Comparison of ENCODE assay signal across 7 mouse cellular contexts in the genomic region with DNA sequence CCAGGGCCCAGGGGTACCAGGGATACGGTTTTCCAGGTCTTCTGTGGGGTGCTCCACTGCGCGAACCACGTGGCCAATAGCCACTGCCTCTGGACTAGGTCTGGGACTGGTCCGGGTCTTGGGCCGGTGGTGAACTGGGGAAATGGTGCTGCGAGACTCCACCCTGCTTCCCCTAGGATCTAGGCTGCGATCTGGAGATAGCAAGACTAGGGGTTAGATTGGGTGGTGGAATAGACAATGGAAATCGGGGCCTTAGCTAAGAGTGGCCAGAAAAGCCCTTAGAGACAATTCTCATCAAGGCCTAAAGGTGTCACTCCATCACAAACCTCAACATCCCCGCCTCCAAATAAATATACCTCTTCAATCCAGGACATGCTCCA. TPM values are rescaled to one million over a fixed set of nuclear protein-coding genes. Genes with fewer than 3 reads are reported as not detected.
DNase-seq lines count a peak whose midpoint lies in the region; ATAC-seq lines count a peak whose summit lies in the region.

No protein-coding gene starts in this region.

- H3K9me3 ChIP-seq in lung, embryonic 16.5 days (ENCODE audit: control insufficient read depth, low read length), result no peaks in the 10 kb centered on the region
- 0 out of 2 replicates have a peak, but pooled peaks cover 2% of the 10 kb centered on the region for H3K9me3 ChIP-seq in forebrain, embryonic 12.5 days
- no peaks in the 10 kb centered on the region for H3K9me3 ChIP-seq in liver, embryonic 13.5 days (replicated peaks)
- no peaks in the 10 kb centered on the region for H3K9me3 ChIP-seq in stomach, embryonic 16.5 days (replicated peaks; ENCODE audit: control insufficient read depth, low read length)

- H3K4me2 ChIP-seq in lung, embryonic 16.5 days (ENCODE audit: low read depth, low read length), result peak overlapping the region; percentile 58
- H3K4me2 ChIP-seq in forebrain, embryonic 12.5 days, result peak overlapping the region; percentile 36
- H3K4me2 ChIP-seq in liver, embryonic 13.5 days, result peak overlapping the region; percentile 64
- peak overlapping the region; percentile 55 for H3K4me2 ChIP-seq in stomach, embryonic 16.5 days (ENCODE audit: low read depth, low read length)

- WGBS in lung, embryonic 16.5 days, result 39% methylated on average over 10 of the region's 10 CpGs
- WGBS in forebrain, embryonic 12.5 days, result 41% methylated on average over 10 of the region's 10 CpGs
- WGBS in liver, embryonic 13.5 days (ENCODE audit: insufficient replicate concordance), result 29% methylated on average over 10 of the region's 10 CpGs
- 29% methylated on average over 10 of the region's 10 CpGs for WGBS in stomach, embryonic 16.5 days

- no peak for ATAC-seq in lung, embryonic 16.5 days (ENCODE audit: low read depth)
- ATAC-seq in forebrain, embryonic 12.5 days (ENCODE audit: low FRiP score), result no peak
- no peak for ATAC-seq in liver, embryonic 13.5 days (ENCODE audit: low read depth)
- no peak for ATAC-seq in stomach, embryonic 16.5 days (ENCODE audit: insufficient read depth, low FRiP score)

- H3K4me3 ChIP-seq in lung, embryonic 16.5 days (ENCODE audit: low read length), result peak overlapping the region; percentile 22
- no peak overlapping the region for H3K4me3 ChIP-seq in forebrain, embryonic 12.5 days (replicated peaks)
- peak overlapping the region; percentile 42 for H3K4me3 ChIP-seq in liver, embryonic 13.5 days (replicated peaks)
- peak overlapping the region; percentile 39 for H3K4me3 ChIP-seq in stomach, embryonic 16.5 days (replicated peaks; ENCODE audit: low read length)

- H3K36me3 ChIP-seq in lung, embryonic 16.5 days (ENCODE audit: control insufficient read depth, insufficient read depth, low read length), result no peaks in the 10 kb centered on the region
- H3K36me3 ChIP-seq in forebrain, embryonic 12.5 days (replicated peaks), result no peaks in the 10 kb centered on the region
- H3K36me3 ChIP-seq in liver, embryonic 13.5 days, result no peaks in the 10 kb centered on the region
- H3K36me3 ChIP-seq in stomach, embryonic 16.5 days (ENCODE audit: control insufficient read depth, insufficient read depth, low read length), result no peaks in the 10 kb centered on the region

- H3K4me1 ChIP-seq in lung, embryonic 16.5 days (replicated peaks; ENCODE audit: control insufficient read depth, insufficient read depth, low read length), result peaks cover 10% of the 10 kb centered on the region
- no peaks in the 10 kb centered on the region for H3K4me1 ChIP-seq in forebrain, embryonic 12.5 days
- peaks cover 38% of the 10 kb centered on the region for H3K4me1 ChIP-seq in liver, embryonic 13.5 days (replicated peaks)
- peaks cover 5% of the 10 kb centered on the region; the same call in 1 of the 2 replicates for H3K4me1 ChIP-seq in stomach, embryonic 16.5 days (ENCODE audit: control insufficient read depth, insufficient read depth, low read length)

- peak overlapping the region; percentile 72 for H3K27ac ChIP-seq in lung, embryonic 16.5 days (ENCODE audit: low read length)
- no peak overlapping the region for H3K27ac ChIP-seq in forebrain, embryonic 12.5 days
- no peak overlapping the region for H3K27ac ChIP-seq in liver, embryonic 13.5 days
- peak overlapping the region; percentile 94 for H3K27ac ChIP-seq in stomach, embryonic 16.5 days (ENCODE audit: low read length)

- no peak for DNase-seq in lung, adult 18-20 months
- DNase-seq in liver, embryonic 13.5 days, result no peak
- no peak for DNase-seq in retina, postnatal 1 day
- DNase-seq in gastrocnemius, postnatal 4 days (ENCODE audit: low spot score in 2 of 2), result no peak

- no peaks in the 10 kb centered on the region for H3K27me3 ChIP-seq in lung, embryonic 16.5 days (ENCODE audit: control insufficient read depth, insufficient read depth, low read depth, low read length)
- H3K27me3 ChIP-seq in forebrain, embryonic 12.5 days, result no peaks in the 10 kb centered on the region
- H3K27me3 ChIP-seq in liver, embryonic 13.5 days, result no peaks in the 10 kb centered on the region
- H3K27me3 ChIP-seq in stomach, embryonic 16.5 days (ENCODE audit: control insufficient read depth, insufficient read depth, low read length), result no peaks in the 10 kb centered on the region

- H3K9ac ChIP-seq in lung, embryonic 16.5 days (ENCODE audit: low read length), result peak overlapping the region; percentile 40
- H3K9ac ChIP-seq in forebrain, embryonic 12.5 days, result no peak overlapping the region
- peak overlapping the region; percentile 47; the same call in 1 of the 2 replicates for H3K9ac ChIP-seq in liver, embryonic 13.5 days
- peak overlapping the region; percentile 61 for H3K9ac ChIP-seq in stomach, embryonic 16.5 days (ENCODE audit: low read length)

RNA-seq across cellular contexts. Expression of a gene that starts 3.8 kb away (rescaled TPM):
- polyA plus RNA-seq in lung, embryonic 16.5 days (2015; fragmentation: Nextera tagmentation; extraction: Ambion mirVana), result 218 and 221 TPM in 2 replicates
- 45.5 and 52.0 TPM in 2 replicates for polyA plus RNA-seq in forebrain, embryonic 12.5 days (2016; fragmentation: Nextera tagmentation; extraction: Ambion mirVana)
- polyA plus RNA-seq in liver, embryonic 13.5 days (2015; fragmentation: Nextera tagmentation; extraction: Ambion mirVana), result 28.2 and 32.5 TPM in 2 replicates
- 233 and 283 TPM in 2 replicates for polyA plus RNA-seq in stomach, embryonic 16.5 days (2015; fragmentation: Nextera tagmentation; extraction: Ambion mirVana)
- total RNA-seq in gastrocnemius, postnatal 4 days (2021), result 100 to 1,000 TPM in 1 of 2 experiments, 10 to 100 TPM in 1; 82.9 to 104 TPM

RNA-seq across cellular contexts. Expression of a gene that starts 6.1 kb away (rescaled TPM):
- 0.38 and 0.45 TPM in 2 replicates for polyA plus RNA-seq in lung, embryonic 16.5 days (2015; fragmentation: Nextera tagmentation; extraction: Ambion mirVana)
- 0.09 and 0.19 TPM in 2 replicates for polyA plus RNA-seq in forebrain, embryonic 12.5 days (2016; fragmentation: Nextera tagmentation; extraction: Ambion mirVana)
- not detected in 2 replicates for polyA plus RNA-seq in liver, embryonic 13.5 days (2015; fragmentation: Nextera tagmentation; extraction: Ambion mirVana)
- polyA plus RNA-seq in stomach, embryonic 16.5 days (2015; fragmentation: Nextera tagmentation; extraction: Ambion mirVana), result 0.80 and 0.87 TPM in 2 replicates
- total RNA-seq in gastrocnemius, postnatal 4 days (2021), result 1 to 10 TPM; 1.3 to 1.8 TPM

RNA-seq across cellular contexts. Expression of a gene that starts 17.9 kb away (rescaled TPM):
- 11.5 and 11.8 TPM in 2 replicates for polyA plus RNA-seq in lung, embryonic 16.5 days (2015; fragmentation: Nextera tagmentation; extraction: Ambion mirVana)
- polyA plus RNA-seq in forebrain, embryonic 12.5 days (2016; fragmentation: Nextera tagmentation; extraction: Ambion mirVana), result 2.0 and 2.6 TPM in 2 replicates
- 0.86 and 0.95 TPM in 2 replicates for polyA plus RNA-seq in liver, embryonic 13.5 days (2015; fragmentation: Nextera tagmentation; extraction: Ambion mirVana)
- 11.1 and 12.7 TPM in 2 replicates for polyA plus RNA-seq in stomach, embryonic 16.5 days (2015; fragmentation: Nextera tagmentation; extraction: Ambion mirVana)
- total RNA-seq in gastrocnemius, postnatal 4 days (2021), result 1 to 10 TPM; 8.9 to 9.5 TPM

RNA-seq across cellular contexts. Expression of a gene that starts 21.9 kb away (rescaled TPM):
- 51.6 and 51.8 TPM in 2 replicates for polyA plus RNA-seq in lung, embryonic 16.5 days (2015; fragmentation: Nextera tagmentation; extraction: Ambion mirVana)
- polyA plus RNA-seq in forebrain, embryonic 12.5 days (2016; fragmentation: Nextera tagmentation; extraction: Ambion mirVana), result 45.6 and 53.4 TPM in 2 replicates
- polyA plus RNA-seq in liver, embryonic 13.5 days (2015; fragmentation: Nextera tagmentation; extraction: Ambion mirVana), result 15.0 and 17.7 TPM in 2 replicates
- polyA plus RNA-seq in stomach, embryonic 16.5 days (2015; fragmentation: Nextera tagmentation; extraction: Ambion mirVana), result 37.9 and 38.4 TPM in 2 replicates
- total RNA-seq in gastrocnemius, postnatal 4 days (2021), result 10 to 100 TPM; 22.6 to 26.6 TPM

RNA-seq across cellular contexts. Expression of a gene that starts 36.7 kb away (rescaled TPM):
- 2.6 and 3.2 TPM in 2 replicates for polyA plus RNA-seq in lung, embryonic 16.5 days (2015; fragmentation: Nextera tagmentation; extraction: Ambion mirVana)
- polyA plus RNA-seq in forebrain, embryonic 12.5 days (2016; fragmentation: Nextera tagmentation; extraction: Ambion mirVana), result 42.0 and 44.8 TPM in 2 replicates
- 0.34 and 0.55 TPM in 2 replicates for polyA plus RNA-seq in liver, embryonic 13.5 days (2015; fragmentation: Nextera tagmentation; extraction: Ambion mirVana)
- polyA plus RNA-seq in stomach, embryonic 16.5 days (2015; fragmentation: Nextera tagmentation; extraction: Ambion mirVana), result 9.8 and 10.3 TPM in 2 replicates
- under 1 TPM; 0.83 to 0.98 TPM for total RNA-seq in gastrocnemius, postnatal 4 days (2021)

Comparison
In these comparisons a context has a peak if more than half of its experiments do, and no peak if none do; other contexts are left out.
1. H3K27ac ChIP-seq: peak in lung, embryonic 16.5 days (single experiment) and stomach, embryonic 16.5 days (single experiment); none in forebrain, embryonic 12.5 days (single experiment) and liver, embryonic 13.5 days (single experiment).
2. Peak in every context shown above with its lines, with median percentiles within 50 percentile points of each other: H3K4me2 ChIP-seq.